Mouse (Mus musculus) naive thymus-derived CD4-positive, alpha-beta T cell, adult 2 months (primary cell): Measurements from ENCODE around the gene Gpc6.

Experiments used
- DNase-seq: peaks from one replicate; pipeline ENCODE4 v3.0.0-alpha.2; 2011; ENCODE audit warnings: low read depth

Gpc6 gene

GRCm38 (mm10) chr14:117239694-117240427 lies 314.7 kb downstream of the Gpc6 start:
- no peak for DNase-seq

- no peak for DNase-seq
These were observed 320.5 kb downstream of the Gpc6 start for GRCm38 (mm10) chr14:117245631-117246030.

- DNase-seq: no peak
These were observed 331.1 kb downstream of the Gpc6 start for GRCm38 (mm10) chr14:117256192-117256591.

- no peak for DNase-seq
These were observed 340.5 kb downstream of the Gpc6 start for GRCm38 (mm10) chr14:117265653-117266052.

- DNase-seq: no peak
These were observed 342.9 kb downstream of the Gpc6 start for GRCm38 (mm10) chr14:117267823-117268601.

GRCm38 (mm10) chr14:117283631-117284030 lies 358.5 kb downstream of the Gpc6 start:
- no peak for DNase-seq

- no peak for DNase-seq
These were observed 368.6 kb downstream of the Gpc6 start for GRCm38 (mm10) chr14:117293746-117294145.

- no peak for DNase-seq
These were observed 371.2 kb downstream of the Gpc6 start for GRCm38 (mm10) chr14:117296207-117296838.

GRCm38 (mm10) chr14:117301019-117301418 lies 375.9 kb downstream of the Gpc6 start:
- no peak for DNase-seq

- no peak for DNase-seq
These were observed 379.0 kb downstream of the Gpc6 start for GRCm38 (mm10) chr14:117303901-117304722.

GRCm38 (mm10) chr14:117304723-117305010 lies 379.6 kb downstream of the Gpc6 start:
- DNase-seq: no peak

- no peak for DNase-seq
These were observed 384.9 kb downstream of the Gpc6 start for GRCm38 (mm10) chr14:117309997-117310520.

- DNase-seq: no peak
These were observed 399.1 kb downstream of the Gpc6 start for GRCm38 (mm10) chr14:117324214-117324613.

GRCm38 (mm10) chr14:117332256-117332655 lies 407.1 kb downstream of the Gpc6 start:
- DNase-seq: no peak

GRCm38 (mm10) chr14:117337271-117337670 lies 412.2 kb downstream of the Gpc6 start:
- no peak for DNase-seq

- DNase-seq: no peak
These were observed 415.4 kb downstream of the Gpc6 start for GRCm38 (mm10) chr14:117340549-117340948.

- DNase-seq: no peak
These were observed 419.4 kb downstream of the Gpc6 start for GRCm38 (mm10) chr14:117344505-117344904.

- no peak for DNase-seq
These were observed 421.3 kb downstream of the Gpc6 start for GRCm38 (mm10) chr14:117346372-117346885.

GRCm38 (mm10) chr14:117351296-117351695 lies 426.2 kb downstream of the Gpc6 start:
- DNase-seq: no peak

GRCm38 (mm10) chr14:117361155-117361964 lies 436.2 kb downstream of the Gpc6 start:
- no peak for DNase-seq

- DNase-seq: no peak
These were observed 436.8 kb downstream of the Gpc6 start for GRCm38 (mm10) chr14:117361965-117362309.
